10 mouse cellular contexts compared by ENCODE assay signal in genomic region chr7:89748415-89748814, GRCm38 (mm10).
A peak's percentile ranks its signal among the peaks of the same experiment; 100 is the strongest.
DNase-seq lines count a peak whose midpoint lies in the region; ATAC-seq and TF ChIP-seq lines count a peak whose summit lies in the region.
"Had no signal": no experiment of that assay in that cellular context is flagged by ENCODE, and none has a peak within 500 bp of the region (broad histone marks: within the 10 kb centered on the region; RNA-seq: fewer than 3 reads in every experiment).

No protein-coding gene starts in this region.

- TF ChIP-seq CTCF in hindbrain, postnatal 0 days (IDR thresholded peaks at IDR 0.05; ENCODE audit: low read depth): no peak

- H3K36me3 ChIP-seq in hindbrain, postnatal 0 days (ENCODE audit: insufficient read depth, low read length): no peaks in the 10 kb centered on the region
- no peaks in the 10 kb centered on the region for H3K36me3 ChIP-seq in hindbrain, embryonic 12.5 days
- no peaks in the 10 kb centered on the region for H3K36me3 ChIP-seq in neural tube, embryonic 15.5 days
- H3K36me3 ChIP-seq: neural tube, embryonic 13.5 days had no signal

- no peaks in the 10 kb centered on the region for H3K4me1 ChIP-seq in hindbrain, postnatal 0 days (ENCODE audit: insufficient read depth, low read length)
- H3K4me1 ChIP-seq in hindbrain, embryonic 12.5 days: no peaks in the 10 kb centered on the region
- H3K4me1 ChIP-seq in neural tube, embryonic 15.5 days: 0 out of 2 replicates have a peak, but pooled peaks cover 3% of the 10 kb centered on the region

- no peaks in the 10 kb centered on the region for H3K9me3 ChIP-seq in hindbrain, postnatal 0 days (ENCODE audit: low read length)
- H3K9me3 ChIP-seq in hindbrain, embryonic 12.5 days (replicated peaks): no peaks in the 10 kb centered on the region
- no peaks in the 10 kb centered on the region for H3K9me3 ChIP-seq in neural tube, embryonic 15.5 days (replicated peaks)
- H3K9me3 ChIP-seq: neural tube, embryonic 13.5 days had no signal

- peak; percentile 54 to 59 for DNase-seq in cerebellum, postnatal 10 days
- no peak for DNase-seq in cerebellum, adult 11 months
- peak; percentile 49 for DNase-seq in hindbrain, postnatal 0 days (ENCODE audit: low spot score)
- no peak for DNase-seq in neural tube, embryonic 10.5 days (ENCODE audit: extremely low spot score, low spot score)
- peak; percentile 29 for DNase-seq in lung, postnatal 36 days
- DNase-seq in cerebellum, postnatal 36 days: no peak
- DNase-seq: B cell, adult 2 months had no signal

- no peak for ATAC-seq in hindbrain, postnatal 0 days
- ATAC-seq in hindbrain, embryonic 12.5 days (ENCODE audit: low FRiP score): no peak
- 0 out of 2 replicates have a peak, but pooled peaks have one; percentile 41 for ATAC-seq in neural tube, embryonic 15.5 days (ENCODE audit: low FRiP score)

- no peak overlapping the region for H3K4me2 ChIP-seq in hindbrain, postnatal 0 days (ENCODE audit: low read depth, low read length)
- no peak overlapping the region for H3K4me2 ChIP-seq in hindbrain, embryonic 12.5 days (replicated peaks)
- H3K4me2 ChIP-seq in neural tube, embryonic 15.5 days: no peak overlapping the region
- H3K4me2 ChIP-seq: neural tube, embryonic 13.5 days had no signal

- H3K27ac ChIP-seq in hindbrain, postnatal 0 days: no peak overlapping the region
- no peak overlapping the region for H3K27ac ChIP-seq in hindbrain, embryonic 12.5 days
- no peak overlapping the region for H3K27ac ChIP-seq in neural tube, embryonic 15.5 days (replicated peaks)
- H3K27ac ChIP-seq: neural tube, embryonic 13.5 days had no signal

- no peaks in the 10 kb centered on the region for H3K27me3 ChIP-seq in hindbrain, postnatal 0 days (ENCODE audit: insufficient read depth, low read length)
- H3K27me3 ChIP-seq in hindbrain, embryonic 12.5 days: no peaks in the 10 kb centered on the region
- H3K27me3 ChIP-seq in neural tube, embryonic 15.5 days (replicated peaks): no peaks in the 10 kb centered on the region
- H3K27me3 ChIP-seq: neural tube, embryonic 13.5 days had no signal

- WGBS in hindbrain, postnatal 0 days: 33% methylated on average over 7 of the region's 7 CpGs
- WGBS in hindbrain, embryonic 12.5 days: 68% methylated on average over 7 of the region's 7 CpGs
- 51% methylated on average over 7 of the region's 7 CpGs for WGBS in neural tube, embryonic 15.5 days

- H3K4me3 ChIP-seq in hindbrain, postnatal 0 days (ENCODE audit: low read length): no peak overlapping the region
- H3K4me3 ChIP-seq in hindbrain, embryonic 12.5 days: no peak overlapping the region
- no peak overlapping the region for H3K4me3 ChIP-seq in neural tube, embryonic 15.5 days (replicated peaks)
- H3K4me3 ChIP-seq: neural tube, embryonic 13.5 days had no signal

- no peak overlapping the region for H3K9ac ChIP-seq in hindbrain, postnatal 0 days (replicated peaks; ENCODE audit: low read length)
- no peak overlapping the region for H3K9ac ChIP-seq in hindbrain, embryonic 12.5 days
- no peak overlapping the region for H3K9ac ChIP-seq in neural tube, embryonic 15.5 days (replicated peaks)
- H3K9ac ChIP-seq: neural tube, embryonic 13.5 days had no signal

Comparison
In these comparisons a context has a peak if more than half of its experiments do, and no peak if none do; other contexts are left out.
1. DNase-seq: peak in cerebellum, postnatal 10 days (2 of 2), hindbrain, postnatal 0 days (single experiment) and lung, postnatal 36 days (single experiment); none in cerebellum, adult 11 months (single experiment), neural tube, embryonic 10.5 days (single experiment) and cerebellum, postnatal 36 days (0 of 2).